Mouse (Mus musculus) lung, postnatal 0 days (tissue): ENCODE measurements around the gene Nr1h4. TPM values are rescaled to one million over a fixed set of nuclear protein-coding genes. Genes with fewer than 3 reads are reported as not detected.

ENCODE experiments used
- ATAC-seq: fragments of 200-750 bp; cut with Nextera tagmentation; 2 replicates; pipeline ENCODE4 v1.8.0; 2017; ENCODE audit warnings: moderate library complexity
- DNase-seq: peaks from one replicate; pipeline ENCODE4 v3.0.0-alpha.2; 2016; ENCODE audit warnings: low spot score
- H3K27ac ChIP-seq: fragments of 300-500 bp; sonication (generic); 2 replicates; pipeline ENCODE4 v1.5.1; 2014; ENCODE audit warnings: antibody characterized with exemption, mild to moderate bottlenecking, low read length, mixed read lengths
- H3K27me3 ChIP-seq: fragments of 300-500 bp; sonication (generic); replicated peaks from 2 replicates; pipeline ENCODE4 v1.6.1; 2014; ENCODE audit warnings: low read length, mixed read lengths; ENCODE audit not compliant: insufficient read depth
- H3K36me3 ChIP-seq: fragments of 300-500 bp; sonication (generic); 2 replicates; pipeline ENCODE4 v1.6.1; 2014; ENCODE audit warnings: low read length, mixed read lengths; ENCODE audit not compliant: insufficient read depth
- H3K4me1 ChIP-seq: fragments of 300-500 bp; sonication (generic); 2 replicates; pipeline ENCODE4 v1.6.1; 2014; ENCODE audit warnings: antibody characterized with exemption, low read depth, low read length, mixed read lengths; ENCODE audit not compliant: insufficient read depth
- H3K4me2 ChIP-seq: fragments of 300-500 bp; sonication (generic); replicated peaks from 2 replicates; pipeline ENCODE4 v1.6.1; 2014; ENCODE audit warnings: low read depth, mild to moderate bottlenecking, low read length, moderate library complexity, mixed read lengths
- H3K4me3 ChIP-seq: fragments of 300-500 bp; sonication (generic); 2 replicates; pipeline ENCODE4 v1.5.1; 2014; ENCODE audit warnings: low read depth, low read length
- H3K9ac ChIP-seq: fragments of 300-500 bp; sonication (generic); replicated peaks from 2 replicates; pipeline ENCODE4 v1.6.1; 2014; ENCODE audit warnings: low read depth, mild to moderate bottlenecking
- H3K9me3 ChIP-seq: fragments of 300-500 bp; sonication (generic); 2 replicates; pipeline ENCODE4 v1.6.1; 2016; ENCODE audit warnings: low read length, mixed read lengths
- CTCF ChIP-seq: IDR thresholded peaks from 2 replicates; pipeline ENCODE4 v1.5.1; 2016; ENCODE audit warnings: antibody characterized with exemption, mild to moderate bottlenecking
- EP300 ChIP-seq: IDR thresholded peaks from 2 replicates; pipeline ENCODE4 v1.6.1; 2016; ENCODE audit warnings: antibody characterized with exemption, mild to moderate bottlenecking, control low read depth
- WGBS: fragments of 180-500 bp; shearing (Covaris S2); extraction: QIAGEN DNeasy Blood & Tissue Kit; methylation state at CpG from one replicate; pipeline ENCODE4 v1.1.7; 2014; 5-methylcytosine and 5-hydroxymethylcytosine counted together
- polyA plus RNA-seq: library from polyadenylated mRNA; unstranded; fragments of >200 nt; fragmentation: Nextera tagmentation; extraction: Ambion mirVana; gene quantifications from 2 replicates; pipeline ENCODE4 v1.2.1, GENCODE M21; 2015

Gene Nr1h4
- polyA plus RNA-seq, 1 experiment from 2014 or later = 0.07 TPM

GRCm38 (mm10) chr10:89404936-89405335, 128.4 kb downstream of the Nr1h4 start:
- Histone ChIP-seq H3K9me3 (0 out of 2 replicates have a peak, but pooled peaks cover 2% of the 10 kb centered on the region), H3K4me2 (no peak overlapping the region), H3K9ac (no peak overlapping the region), H3K27ac (no peak overlapping the region), H3K4me3 (no peak overlapping the region), H3K4me1 (no peaks in the 10 kb centered on the region), H3K36me3 (no peaks in the 10 kb centered on the region), H3K27me3 (no peaks in the 10 kb centered on the region)
- 72% methylated on average over 4 of the region's 4 CpGs for WGBS
- ATAC-seq (no peak), DNase-seq (no peak)
- TF ChIP-seq CTCF (no peak), EP300 (no peak)

Other genes with a start within 250 kb of the Nr1h4 start
- 0.11 and 0.13 TPM in 2 replicates for gene Ano4, start 188.8 kb downstream of the Nr1h4 start, polyA plus RNA-seq
- gene Gas2l3, start 89.6 kb downstream of the Nr1h4 start, polyA plus RNA-seq = 1.5 and 1.8 TPM in 2 replicates
- 0.05 TPM in 1 of 2 replicates, not detected in the other for gene Slc17a8, start 87.7 kb upstream of the Nr1h4 start, polyA plus RNA-seq
- gene Scyl2, start 152.7 kb upstream of the Nr1h4 start, polyA plus RNA-seq = 4.8 and 5.8 TPM in 2 replicates
- 20.3 TPM in 2 replicates for gene Actr6, start 198.7 kb upstream of the Nr1h4 start, polyA plus RNA-seq
- 34.6 and 38.7 TPM in 2 replicates for gene Uhrf1bp1l, start 211.4 kb upstream of the Nr1h4 start, polyA plus RNA-seq